Mouse (Mus musculus): ENCODE measurements around the gene B230217C12Rik.

- TF ChIP-seq CTCF (IDR thresholded peaks at IDR 0.05; ENCODE audit: low read depth) (no peak), EP300 (IDR thresholded peaks at IDR 0.05; ENCODE audit: low read depth) (no peak)
Observed at GRCm38 (mm10) chr11:97810970-97811369, 29.6 kb upstream of the B230217C12Rik start.

Data from liver, postnatal 0 days (tissue).